Mouse (Mus musculus): ENCODE data around the gene 1600015I10Rik. TPM values are rescaled to one million over a fixed set of nuclear protein-coding genes. Genes with fewer than 3 reads are reported as not detected.
"Not testable (repeated sequence)": the region's sequence is repeated elsewhere in the genome, so short reads cannot be mapped to it uniquely, and the experiment has no call there.

1600015I10Rik gene
- polyA plus RNA-seq (2014; fragmentation: Nextera tagmentation; extraction: Ambion mirVana): not detected in 2 replicates

DNA sequence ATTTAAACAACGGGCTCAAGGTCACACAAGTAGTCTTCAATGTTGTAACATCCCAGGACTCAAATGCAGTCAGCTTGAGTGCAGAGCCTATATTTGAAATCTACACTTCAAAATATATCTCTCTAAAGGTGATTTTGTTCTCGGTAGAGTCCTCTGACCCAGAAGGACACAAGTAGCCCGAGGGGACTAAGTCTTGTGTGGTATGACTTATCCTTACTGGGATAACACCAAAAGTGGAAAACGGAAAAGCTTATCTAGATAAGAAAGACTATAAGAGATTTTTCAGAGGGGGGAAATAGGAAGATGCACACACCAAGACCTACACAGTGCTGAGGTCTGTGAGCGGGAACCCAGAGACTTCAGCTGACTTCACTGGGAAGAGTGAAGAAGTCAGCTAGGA is at the start of gene 1600015I10Rik:
Gene 1600015I10Rik (plus strand): TSS at position 301 of the 400 bp plus-strand sequence.
- no peak within 1 kb of the TSS for H3K4me2 ChIP-seq (ENCODE audit: low read depth, low read length, severe bottlenecking)
- DNase-seq (ENCODE audit: low spot score) (no peak), ATAC-seq (replicated peaks; ENCODE audit: low FRiP score) (no peak)
- WGBS: 89% methylated on average over 5 of the region's 5 CpGs
- H3K4me1 ChIP-seq (replicated peaks; ENCODE audit: control insufficient read depth, insufficient read depth, low read length): no peaks in the 10 kb centered on the region
- H3K4me3 ChIP-seq (ENCODE audit: low read depth, low read length): no peak within 1 kb of the TSS
- H3K27me3 ChIP-seq (ENCODE audit: control insufficient read depth, insufficient read depth, low read length): no peaks in the 10 kb centered on the region
- H3K9me3 ChIP-seq (ENCODE audit: control insufficient read depth, low read length): no peaks in the 10 kb centered on the region
- no peaks in the 10 kb centered on the region for H3K36me3 ChIP-seq (ENCODE audit: control insufficient read depth, insufficient read depth, low read length)
- no peak within 1 kb of the TSS for H3K27ac ChIP-seq (ENCODE audit: low read depth, low read length)
- H3K9ac ChIP-seq (ENCODE audit: low read length): no peak within 1 kb of the TSS

DNA sequence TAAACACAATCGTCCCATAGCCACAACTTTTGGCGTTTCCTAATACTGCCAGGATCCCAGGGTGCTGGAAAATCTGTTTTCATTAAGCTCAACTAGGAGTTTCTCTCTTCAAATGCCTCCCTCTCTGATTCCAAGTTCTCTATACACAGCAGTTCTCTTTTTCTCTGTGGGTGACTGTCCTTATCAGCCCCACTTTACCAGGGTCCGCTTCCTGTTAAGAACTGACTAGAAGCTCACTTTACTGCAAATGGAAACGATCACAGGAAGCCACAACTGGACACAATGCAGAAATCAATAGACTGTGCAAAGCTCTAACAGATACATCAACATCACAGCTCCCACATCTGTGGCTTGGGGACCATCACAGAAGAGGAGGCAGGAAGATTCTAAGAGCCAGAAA is 35.5 kb upstream of the 1600015I10Rik start:
- Histone ChIP-seq H3K9me3 (ENCODE audit: control insufficient read depth, low read length) (no peaks in the 10 kb centered on the region), H3K4me1 (replicated peaks; ENCODE audit: control insufficient read depth, insufficient read depth, low read length) (no peaks in the 10 kb centered on the region), H3K4me3 (ENCODE audit: low read depth, low read length) (no peak overlapping the region), H3K27ac (ENCODE audit: low read depth, low read length) (no peak overlapping the region), H3K36me3 (ENCODE audit: control insufficient read depth, insufficient read depth, low read length) (no peaks in the 10 kb centered on the region), H3K4me2 (ENCODE audit: low read depth, low read length, severe bottlenecking) (no peak overlapping the region), H3K27me3 (ENCODE audit: control insufficient read depth, insufficient read depth, low read length) (no peaks in the 10 kb centered on the region), H3K9ac (ENCODE audit: low read length) (no peak overlapping the region)
- ATAC-seq (replicated peaks; ENCODE audit: low FRiP score): no peak
- DNase-seq (ENCODE audit: low spot score): no peak
- WGBS: 81% methylated on average over 4 of the region's 4 CpGs

DNA sequence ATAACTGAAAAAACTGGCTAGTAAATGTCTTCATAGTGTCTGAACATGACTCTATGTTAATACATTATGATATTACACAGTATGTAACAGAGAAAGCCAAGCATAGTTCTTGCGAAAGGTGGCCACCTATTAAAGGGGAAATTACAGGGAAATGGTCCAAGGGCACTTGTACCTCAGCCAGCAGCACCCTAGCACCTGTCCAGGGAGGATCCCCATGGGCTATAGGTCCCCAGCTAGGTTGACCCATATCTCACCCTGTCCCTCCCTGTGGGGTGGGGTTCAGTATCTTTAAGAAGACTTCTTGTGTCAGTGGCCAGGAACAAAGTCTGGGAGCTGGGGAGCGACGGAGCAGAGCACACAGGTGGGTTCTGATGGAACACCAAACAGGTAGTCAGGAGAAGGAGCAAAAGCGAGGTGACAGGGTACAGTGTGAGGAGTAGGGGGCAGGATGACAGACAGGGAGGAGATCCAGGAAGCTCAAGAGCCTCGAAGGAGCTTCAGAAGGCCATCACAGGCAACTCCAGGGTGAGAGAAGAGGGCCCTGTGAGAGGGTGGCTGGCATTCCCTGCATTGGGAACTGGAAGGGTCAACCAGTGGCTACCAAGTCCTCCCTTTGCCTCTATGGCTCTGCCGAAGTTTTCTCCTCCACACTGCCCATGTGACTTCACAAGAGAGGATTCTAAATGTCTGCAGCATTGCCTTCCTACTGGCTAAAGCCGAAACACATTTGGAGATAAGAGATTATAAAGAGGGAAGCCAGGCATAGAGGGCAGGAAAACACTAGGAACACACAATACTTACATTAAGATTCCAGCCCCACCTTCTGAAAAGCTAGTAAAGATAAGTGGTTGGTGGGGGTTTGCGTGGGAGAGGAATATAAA is 34.5 kb upstream of the 1600015I10Rik start:
- DNase-seq (ENCODE audit: low spot score): no peak
- Histone ChIP-seq H3K9me3 (ENCODE audit: control insufficient read depth, low read length) (no peaks in the 10 kb centered on the region), H3K27me3 (ENCODE audit: control insufficient read depth, insufficient read depth, low read length) (no peaks in the 10 kb centered on the region), H3K27ac (ENCODE audit: low read depth, low read length) (no peak overlapping the region), H3K4me2 (ENCODE audit: low read depth, low read length, severe bottlenecking) (no peak overlapping the region), H3K36me3 (ENCODE audit: control insufficient read depth, insufficient read depth, low read length) (no peaks in the 10 kb centered on the region), H3K9ac (ENCODE audit: low read length) (no peak overlapping the region), H3K4me1 (replicated peaks; ENCODE audit: control insufficient read depth, insufficient read depth, low read length) (no peaks in the 10 kb centered on the region), H3K4me3 (ENCODE audit: low read depth, low read length) (no peak overlapping the region)
- WGBS: 89% methylated on average over 8 of the region's 8 CpGs
- no peak for ATAC-seq (replicated peaks; ENCODE audit: low FRiP score)

DNA sequence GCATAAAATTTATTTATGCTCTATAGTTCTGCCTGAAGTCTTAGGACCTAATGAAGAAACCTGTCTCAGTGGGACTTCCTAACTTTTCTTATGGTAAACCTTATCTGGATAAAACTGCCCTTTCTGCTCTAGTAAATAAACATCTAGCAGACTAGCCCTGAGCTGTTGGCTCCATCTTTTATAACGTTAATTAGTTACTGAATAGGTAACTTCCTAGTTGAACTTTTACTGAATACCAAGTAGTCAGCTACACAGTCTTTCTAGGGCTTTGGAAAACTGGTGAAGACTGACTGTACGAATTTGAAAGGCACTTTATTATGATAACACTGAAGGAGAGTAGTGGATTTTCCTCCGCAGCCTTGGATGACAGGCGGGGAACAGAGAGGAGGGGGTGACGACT is 33.8 kb upstream of the 1600015I10Rik start:
- no peaks in the 10 kb centered on the region for H3K9me3 ChIP-seq (ENCODE audit: control insufficient read depth, low read length)
- H3K27me3 ChIP-seq (ENCODE audit: control insufficient read depth, insufficient read depth, low read length): no peaks in the 10 kb centered on the region
- H3K4me1 ChIP-seq (replicated peaks; ENCODE audit: control insufficient read depth, insufficient read depth, low read length): no peaks in the 10 kb centered on the region
- H3K27ac ChIP-seq (ENCODE audit: low read depth, low read length): no peak overlapping the region
- H3K4me3 ChIP-seq (ENCODE audit: low read depth, low read length): no peak overlapping the region
- DNase-seq (ENCODE audit: low spot score) (no peak), ATAC-seq (replicated peaks; ENCODE audit: low FRiP score) (no peak)
- H3K9ac ChIP-seq (ENCODE audit: low read length): no peak overlapping the region
- H3K4me2 ChIP-seq (ENCODE audit: low read depth, low read length, severe bottlenecking): no peak overlapping the region
- 86% methylated on average over 5 of the region's 5 CpGs for WGBS
- H3K36me3 ChIP-seq (ENCODE audit: control insufficient read depth, insufficient read depth, low read length): no peaks in the 10 kb centered on the region

DNA sequence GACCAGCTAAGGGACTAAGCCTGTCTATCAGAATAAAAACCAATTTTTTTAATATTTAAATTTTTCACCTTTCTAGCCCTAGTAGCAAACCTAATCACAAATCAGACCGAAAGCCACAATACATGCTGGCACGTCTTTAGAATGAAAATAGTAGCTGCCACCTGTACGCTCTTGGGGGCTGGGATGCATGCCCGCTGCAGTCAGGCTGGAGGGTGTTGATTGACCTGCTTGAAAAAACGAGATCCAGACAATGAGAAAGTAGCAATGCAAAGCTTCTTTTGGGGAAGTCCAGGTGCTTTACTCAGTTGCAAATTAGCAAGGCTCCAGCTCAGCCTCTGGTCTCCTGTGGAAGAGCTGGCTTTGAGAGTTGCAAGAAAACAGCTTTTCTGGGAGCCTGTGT is 32.7 kb upstream of the 1600015I10Rik start:
- Histone ChIP-seq H3K27ac (ENCODE audit: low read depth, low read length) (no peak overlapping the region), H3K9ac (ENCODE audit: low read length) (no peak overlapping the region), H3K27me3 (ENCODE audit: control insufficient read depth, insufficient read depth, low read length) (no peaks in the 10 kb centered on the region), H3K4me3 (ENCODE audit: low read depth, low read length) (no peak overlapping the region), H3K4me2 (ENCODE audit: low read depth, low read length, severe bottlenecking) (no peak overlapping the region), H3K4me1 (replicated peaks; ENCODE audit: control insufficient read depth, insufficient read depth, low read length) (no peaks in the 10 kb centered on the region), H3K36me3 (ENCODE audit: control insufficient read depth, insufficient read depth, low read length) (no peaks in the 10 kb centered on the region), H3K9me3 (ENCODE audit: control insufficient read depth, low read length) (no peaks in the 10 kb centered on the region)
- ATAC-seq (replicated peaks; ENCODE audit: low FRiP score) (no peak), DNase-seq (ENCODE audit: low spot score) (no peak)
- WGBS: 83% methylated on average over 5 of the region's 5 CpGs

DNA sequence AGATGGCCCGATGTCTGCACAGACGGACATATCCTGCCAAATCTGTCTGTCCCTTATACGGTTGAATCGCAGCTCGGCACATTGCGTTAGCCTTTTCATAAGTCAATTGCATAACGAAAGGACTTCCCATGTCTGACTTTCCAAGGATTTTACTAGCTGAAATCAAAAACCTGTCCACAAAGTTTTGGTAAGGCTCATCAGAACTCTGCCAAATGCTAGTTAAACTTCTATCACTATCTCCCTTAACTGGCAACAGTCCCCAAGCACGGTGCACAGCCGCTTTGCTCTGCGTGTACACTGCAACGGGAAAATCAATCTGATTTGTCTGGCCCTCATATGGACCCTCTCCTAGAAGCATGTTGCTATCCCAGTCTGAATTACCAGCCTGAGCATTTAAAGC is 28.4 kb upstream of the 1600015I10Rik start:
- H3K27ac ChIP-seq (ENCODE audit: low read depth, low read length); H3K4me3 ChIP-seq (ENCODE audit: low read depth, low read length); H3K4me1 ChIP-seq (replicated peaks; ENCODE audit: control insufficient read depth, insufficient read depth, low read length); H3K9ac ChIP-seq (ENCODE audit: low read length); ATAC-seq (replicated peaks; ENCODE audit: low FRiP score); H3K27me3 ChIP-seq (ENCODE audit: control insufficient read depth, insufficient read depth, low read length); H3K9me3 ChIP-seq (ENCODE audit: control insufficient read depth, low read length); DNase-seq (ENCODE audit: low spot score); H3K36me3 ChIP-seq (ENCODE audit: control insufficient read depth, insufficient read depth, low read length); H3K4me2 ChIP-seq (ENCODE audit: low read depth, low read length, severe bottlenecking): not testable (repeated sequence)
- WGBS: 96% methylated on average over 11 of the region's 11 CpGs

DNA sequence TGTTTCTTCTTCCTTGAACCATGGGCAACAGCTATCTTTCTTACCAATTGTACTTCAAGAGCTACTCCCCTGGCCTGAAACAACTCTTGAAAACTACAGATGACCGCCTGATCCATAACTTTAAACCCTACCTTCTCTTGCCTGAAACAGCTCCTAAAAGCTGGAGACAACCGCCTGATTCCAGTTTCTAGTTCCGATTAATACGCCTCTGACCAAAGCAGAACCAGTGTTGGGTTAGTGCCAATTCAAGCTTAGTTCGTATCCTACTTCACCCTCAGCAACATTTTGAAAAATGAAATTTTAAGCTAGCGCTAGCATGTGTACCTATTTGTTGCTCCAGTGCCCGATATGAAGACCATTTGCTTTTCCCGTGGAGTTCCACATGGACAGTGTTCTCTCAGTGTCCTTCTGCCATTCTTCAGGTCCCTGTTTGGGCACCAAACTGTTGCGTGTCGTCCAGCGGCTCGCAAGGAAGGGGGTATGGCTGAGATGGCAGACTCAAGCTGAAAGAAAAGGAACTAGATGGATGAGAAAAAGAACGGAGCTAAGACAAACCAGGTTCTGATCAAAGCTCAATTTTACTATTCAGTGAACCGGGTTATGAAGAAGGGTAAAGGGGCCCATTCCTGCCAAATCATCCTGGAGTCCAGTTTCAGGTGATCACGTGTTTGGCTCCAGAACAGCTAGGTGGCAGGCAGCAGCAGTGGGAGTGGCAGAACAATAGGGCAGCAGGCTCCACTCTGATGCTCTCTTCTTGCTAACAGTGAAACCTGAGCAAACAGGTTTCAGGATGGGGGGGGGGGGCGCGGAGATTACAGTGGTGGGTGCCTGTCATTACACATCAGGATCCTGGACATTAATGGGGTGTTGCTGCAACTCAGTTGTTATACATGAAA is 26.9 kb upstream of the 1600015I10Rik start:
- no peak for ATAC-seq (replicated peaks; ENCODE audit: low FRiP score)
- H3K36me3 ChIP-seq (ENCODE audit: control insufficient read depth, insufficient read depth, low read length): no peaks in the 10 kb centered on the region

DNA sequence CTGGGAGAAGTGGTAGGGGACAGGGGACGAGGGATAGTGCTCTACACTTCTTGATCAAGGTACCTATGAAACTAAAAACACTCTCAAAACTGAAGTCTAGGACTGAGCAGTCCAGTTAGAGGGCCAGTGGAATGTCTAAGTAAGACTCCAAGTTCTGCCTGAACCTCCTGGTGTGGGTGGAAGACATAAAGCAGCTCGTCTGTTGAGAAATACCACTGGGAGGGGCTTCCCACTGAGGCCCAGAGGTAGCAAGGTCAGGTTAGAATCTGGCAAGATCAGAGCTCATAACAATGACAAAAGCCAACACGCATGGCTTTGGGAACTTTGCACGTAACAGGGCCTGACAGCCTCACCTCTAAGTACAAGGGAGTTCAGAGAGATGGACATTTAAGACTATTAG is 26.3 kb upstream of the 1600015I10Rik start:
- Histone ChIP-seq H3K27ac (ENCODE audit: low read depth, low read length) (no peak overlapping the region), H3K4me3 (ENCODE audit: low read depth, low read length) (no peak overlapping the region), H3K4me2 (ENCODE audit: low read depth, low read length, severe bottlenecking) (no peak overlapping the region), H3K9me3 (ENCODE audit: control insufficient read depth, low read length) (no peaks in the 10 kb centered on the region), H3K9ac (ENCODE audit: low read length) (no peak overlapping the region), H3K27me3 (ENCODE audit: control insufficient read depth, insufficient read depth, low read length) (no peaks in the 10 kb centered on the region), H3K4me1 (replicated peaks; ENCODE audit: control insufficient read depth, insufficient read depth, low read length) (no peaks in the 10 kb centered on the region), H3K36me3 (ENCODE audit: control insufficient read depth, insufficient read depth, low read length) (no peaks in the 10 kb centered on the region)
- no peak for DNase-seq (ENCODE audit: low spot score)
- WGBS: 73% methylated on average over 4 of the region's 4 CpGs
- no peak for ATAC-seq (replicated peaks; ENCODE audit: low FRiP score)

More for the DNA sequence above, 26.9 kb upstream of the 1600015I10Rik start:
- Histone ChIP-seq H3K27ac (ENCODE audit: low read depth, low read length) (no peak overlapping the region), H3K9ac (ENCODE audit: low read length) (no peak overlapping the region), H3K27me3 (ENCODE audit: control insufficient read depth, insufficient read depth, low read length) (no peaks in the 10 kb centered on the region), H3K4me1 (replicated peaks; ENCODE audit: control insufficient read depth, insufficient read depth, low read length) (no peaks in the 10 kb centered on the region), H3K4me3 (ENCODE audit: low read depth, low read length) (no peak overlapping the region), H3K4me2 (ENCODE audit: low read depth, low read length, severe bottlenecking) (no peak overlapping the region), H3K9me3 (ENCODE audit: control insufficient read depth, low read length) (no peaks in the 10 kb centered on the region)
- DNase-seq (ENCODE audit: low spot score): no peak
- 89% methylated on average over 17 of the region's 17 CpGs for WGBS
